Mouse (Mus musculus): Measurements from ENCODE around the gene Nlk.
"Not testable (repeated sequence)": the region's sequence is repeated elsewhere in the genome, so short reads cannot be mapped to it uniquely, and the experiment has no call there.

Gene Nlk

GRCm38 (mm10) chr11:78678761-78679160, 18.4 kb downstream of the Nlk start:
- no peak for DNase-seq

- no peak for DNase-seq
Measured at GRCm38 (mm10) chr11:78668647-78669046, 28.5 kb downstream of the Nlk start.

- no peak for DNase-seq
Measured at GRCm38 (mm10) chr11:78664853-78665252, 32.3 kb downstream of the Nlk start.

- DNase-seq: no peak
Measured at GRCm38 (mm10) chr11:78663916-78664315, 33.3 kb downstream of the Nlk start.

GRCm38 (mm10) chr11:78649143-78649542, 48.0 kb downstream of the Nlk start:
- DNase-seq: no peak

GRCm38 (mm10) chr11:78648405-78648804, 48.8 kb downstream of the Nlk start:
- DNase-seq: not testable (repeated sequence)

- no peak for DNase-seq
Measured at GRCm38 (mm10) chr11:78643746-78644145, 53.4 kb downstream of the Nlk start.

- DNase-seq: no peak
Measured at GRCm38 (mm10) chr11:78642151-78642550, 55.0 kb downstream of the Nlk start.

- DNase-seq: no peak
Measured at GRCm38 (mm10) chr11:78641088-78641487, 56.1 kb downstream of the Nlk start.

GRCm38 (mm10) chr11:78632782-78633181, 64.4 kb downstream of the Nlk start:
- DNase-seq: no peak

GRCm38 (mm10) chr11:78628871-78629270, 68.3 kb downstream of the Nlk start:
- no peak for DNase-seq

GRCm38 (mm10) chr11:78624377-78624776, 72.8 kb downstream of the Nlk start:
- peak; percentile 63 for DNase-seq

- no peak for DNase-seq
Measured at GRCm38 (mm10) chr11:78621926-78622325, 75.2 kb downstream of the Nlk start.

- no peak for DNase-seq
Measured at GRCm38 (mm10) chr11:78620179-78620578, 77.0 kb downstream of the Nlk start.

GRCm38 (mm10) chr11:78611273-78611672, 85.9 kb downstream of the Nlk start:
- no peak for DNase-seq

- no peak for DNase-seq
Measured at GRCm38 (mm10) chr11:78609657-78610056, 87.5 kb downstream of the Nlk start.

- DNase-seq: no peak
Measured at GRCm38 (mm10) chr11:78604826-78605225, 92.3 kb downstream of the Nlk start.

- no peak for DNase-seq
Measured at GRCm38 (mm10) chr11:78602781-78603180, 94.4 kb downstream of the Nlk start.

- DNase-seq: no peak
Measured at GRCm38 (mm10) chr11:78600926-78601590, 96.1 kb downstream of the Nlk start.

GRCm38 (mm10) chr11:78600496-78600895, 96.7 kb downstream of the Nlk start:
- DNase-seq: peak; percentile 47

GRCm38 (mm10) chr11:78600051-78600450, 97.1 kb downstream of the Nlk start:
- DNase-seq: peak; percentile 35

GRCm38 (mm10) chr11:78598763-78599415, 98.3 kb downstream of the Nlk start:
- DNase-seq: peak; percentile 19

- no peak for DNase-seq
Measured at GRCm38 (mm10) chr11:78596750-78597149, 100.4 kb downstream of the Nlk start.

- no peak for DNase-seq
Measured at GRCm38 (mm10) chr11:78595773-78596172, 101.4 kb downstream of the Nlk start.
